Comparison of ENCODE assay signal across 17 mouse cellular contexts in the genomic region with DNA sequence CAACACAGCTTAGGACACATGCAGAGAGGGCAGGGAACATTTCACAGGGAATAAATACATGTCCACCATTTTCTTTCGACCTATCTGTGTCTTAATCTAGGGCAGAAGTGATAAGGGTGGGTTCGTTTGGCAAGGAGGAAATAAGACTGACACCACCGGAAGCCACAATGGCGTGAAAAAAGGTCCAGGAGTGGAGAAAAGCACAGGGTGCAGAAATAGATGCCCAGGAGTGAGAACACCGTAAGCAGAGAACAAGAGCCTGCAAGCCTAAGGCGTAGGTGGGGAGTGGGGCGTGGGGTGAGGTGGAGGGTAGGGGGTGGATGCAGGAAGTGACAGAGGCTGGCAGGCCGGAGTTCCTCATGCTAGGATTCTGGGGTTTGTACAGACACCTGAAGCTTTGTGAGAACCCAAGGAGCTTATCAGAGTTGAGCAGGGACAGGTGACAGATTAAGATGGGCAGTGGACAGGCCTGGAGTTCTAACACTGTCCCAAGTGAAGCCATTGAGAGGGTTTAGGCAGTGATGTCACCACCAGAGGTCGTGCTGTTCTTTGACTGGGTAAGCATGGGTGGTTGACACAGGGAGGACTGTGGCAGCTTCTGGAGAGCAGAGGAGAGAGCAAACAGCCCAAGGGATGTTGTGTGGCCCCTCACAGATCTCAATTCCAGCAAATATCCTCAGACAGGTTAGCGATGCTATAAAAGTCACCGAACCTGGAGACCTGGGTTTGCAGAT. TPM values are rescaled to one million over a fixed set of nuclear protein-coding genes. Genes with fewer than 3 reads are reported as not detected.
DNase-seq lines count a peak whose midpoint lies in the region; ATAC-seq and TF ChIP-seq lines count a peak whose summit lies in the region.
"Had no signal": no experiment of that assay in that cellular context is flagged by ENCODE, and none has a peak within 500 bp of the region (broad histone marks: within the 10 kb centered on the region; RNA-seq: fewer than 3 reads in every experiment).

No protein-coding gene starts in this region.

- H3K9me3 ChIP-seq in midbrain, embryonic 11.5 days (ENCODE audit: control insufficient read depth, low read length): no peaks in the 10 kb centered on the region
- no peaks in the 10 kb centered on the region for H3K9me3 ChIP-seq in midbrain, embryonic 14.5 days (ENCODE audit: control insufficient read depth, low read length)
- no peaks in the 10 kb centered on the region for H3K9me3 ChIP-seq in liver, postnatal 0 days (ENCODE audit: low read length)
- H3K9me3 ChIP-seq in forebrain, embryonic 11.5 days (ENCODE audit: control insufficient read depth, low read length): no peaks in the 10 kb centered on the region

- DNase-seq in midbrain, embryonic 11.5 days (ENCODE audit: low spot score, missing footprints): peak; percentile 83
- no peak for DNase-seq in midbrain, embryonic 14.5 days
- no peak for DNase-seq in liver, postnatal 0 days
- peak; percentile 53 for DNase-seq in thymus, postnatal 4 days
- no peak for DNase-seq in kidney, postnatal 4 days
- DNase-seq in forebrain, embryonic 11.5 days (ENCODE audit: low spot score): no peak
- DNase-seq in ovary, adult 18-20 months (ENCODE audit: low spot score): no peak
- DNase-seq: cerebellum, adult 11 months; retina, postnatal 1 day had no signal

- peak; percentile 44 for TF ChIP-seq CTCF in liver, postnatal 0 days (IDR thresholded peaks at IDR 0.05; ENCODE audit: low read depth)

- 79% methylated on average over 11 of the region's 11 CpGs for WGBS in midbrain, embryonic 11.5 days
- 79% methylated on average over 11 of the region's 11 CpGs for WGBS in midbrain, embryonic 14.5 days
- 32% methylated on average over 11 of the region's 11 CpGs for WGBS in liver, postnatal 0 days (ENCODE audit: insufficient replicate concordance)
- WGBS in forebrain, embryonic 11.5 days: 79% methylated on average over 11 of the region's 11 CpGs

- H3K4me2 ChIP-seq in midbrain, embryonic 11.5 days: no peak overlapping the region
- no peak overlapping the region for H3K4me2 ChIP-seq in midbrain, embryonic 14.5 days (ENCODE audit: low read length)
- H3K4me2 ChIP-seq in liver, postnatal 0 days (ENCODE audit: low read depth, low read length): no peak overlapping the region
- H3K4me2 ChIP-seq in forebrain, embryonic 11.5 days (ENCODE audit: low read depth, low read length, severe bottlenecking): no peak overlapping the region
- H3K4me2 ChIP-seq: heart, embryonic 11.5 days; hindbrain, embryonic 14.5 days had no signal

- no peak overlapping the region for H3K27ac ChIP-seq in midbrain, embryonic 11.5 days (ENCODE audit: low read depth, low read length)
- no peak overlapping the region for H3K27ac ChIP-seq in midbrain, embryonic 14.5 days (replicated peaks; ENCODE audit: low read depth, low read length)
- H3K27ac ChIP-seq in liver, postnatal 0 days (ENCODE audit: low read depth): no peak overlapping the region
- H3K27ac ChIP-seq in forebrain, embryonic 11.5 days (ENCODE audit: low read depth, low read length): no peak overlapping the region
- H3K27ac ChIP-seq: hindbrain, embryonic 14.5 days had no signal

- no peaks in the 10 kb centered on the region for H3K4me1 ChIP-seq in midbrain, embryonic 11.5 days (ENCODE audit: control insufficient read depth, insufficient read depth, low read length)
- no peaks in the 10 kb centered on the region for H3K4me1 ChIP-seq in midbrain, embryonic 14.5 days (ENCODE audit: control insufficient read depth, insufficient read depth, low read length)
- no peaks in the 10 kb centered on the region for H3K4me1 ChIP-seq in liver, postnatal 0 days (ENCODE audit: insufficient read depth)
- H3K4me1 ChIP-seq in forebrain, embryonic 11.5 days (replicated peaks; ENCODE audit: control insufficient read depth, insufficient read depth, low read length): no peaks in the 10 kb centered on the region

- TF ChIP-seq EP300 in liver, postnatal 0 days (IDR thresholded peaks at IDR 0.05; ENCODE audit: low read depth): no peak

- H3K9ac ChIP-seq in midbrain, embryonic 11.5 days (ENCODE audit: low read length): no peak overlapping the region
- H3K9ac ChIP-seq in midbrain, embryonic 14.5 days (replicated peaks; ENCODE audit: low read length): no peak overlapping the region
- H3K9ac ChIP-seq in liver, postnatal 0 days (replicated peaks): no peak overlapping the region
- no peak overlapping the region for H3K9ac ChIP-seq in forebrain, embryonic 11.5 days (ENCODE audit: low read length)
- H3K9ac ChIP-seq: hindbrain, embryonic 14.5 days had no signal

- no peak for ATAC-seq in midbrain, embryonic 11.5 days (ENCODE audit: low FRiP score)
- no peak for ATAC-seq in midbrain, embryonic 14.5 days (ENCODE audit: low FRiP score, low TSS enrichment)
- peak; percentile 64 for ATAC-seq in common myeloid progenitor, adult 5-6 weeks (replicated peaks; ENCODE audit: low read depth, poor library complexity, severe bottlenecking)
- no peak for ATAC-seq in liver, postnatal 0 days
- ATAC-seq in forebrain, embryonic 11.5 days (replicated peaks; ENCODE audit: low FRiP score): no peak

- H3K4me3 ChIP-seq in midbrain, embryonic 11.5 days (ENCODE audit: low read depth, low read length): no peak overlapping the region
- no peak overlapping the region for H3K4me3 ChIP-seq in midbrain, embryonic 14.5 days (replicated peaks; ENCODE audit: low read depth, low read length)
- no peak overlapping the region for H3K4me3 ChIP-seq in liver, postnatal 0 days (ENCODE audit: low read depth, low read length)
- H3K4me3 ChIP-seq in forebrain, embryonic 11.5 days (ENCODE audit: low read depth, low read length): no peak overlapping the region

- no peaks in the 10 kb centered on the region for H3K36me3 ChIP-seq in midbrain, embryonic 11.5 days (ENCODE audit: control insufficient read depth, insufficient read depth, low read length)
- H3K36me3 ChIP-seq in midbrain, embryonic 14.5 days (ENCODE audit: control insufficient read depth, insufficient read depth, low read length): no peaks in the 10 kb centered on the region
- H3K36me3 ChIP-seq in liver, postnatal 0 days (replicated peaks; ENCODE audit: insufficient read depth, low read length): no peaks in the 10 kb centered on the region
- H3K36me3 ChIP-seq in forebrain, embryonic 11.5 days (ENCODE audit: control insufficient read depth, insufficient read depth, low read length): no peaks in the 10 kb centered on the region

- H3K27me3 ChIP-seq in midbrain, embryonic 11.5 days (ENCODE audit: control insufficient read depth, insufficient read depth, low read length): no peaks in the 10 kb centered on the region
- no peaks in the 10 kb centered on the region for H3K27me3 ChIP-seq in midbrain, embryonic 14.5 days (ENCODE audit: control insufficient read depth, insufficient read depth, low read length)
- H3K27me3 ChIP-seq in liver, postnatal 0 days (ENCODE audit: insufficient read depth, low read length): no peaks in the 10 kb centered on the region
- H3K27me3 ChIP-seq in forebrain, embryonic 11.5 days (ENCODE audit: control insufficient read depth, insufficient read depth, low read length): no peaks in the 10 kb centered on the region

RNA-seq across cellular contexts. Expression of a gene that starts 12.0 kb away (rescaled TPM):
- 16.0 and 19.0 TPM in 2 replicates for polyA plus RNA-seq in midbrain, embryonic 11.5 days (2014; fragmentation: Nextera tagmentation; extraction: Ambion mirVana)
- polyA plus RNA-seq in midbrain, embryonic 14.5 days (2014; fragmentation: Nextera tagmentation; extraction: Ambion mirVana): 18.9 and 23.0 TPM in 2 replicates
- total RNA-seq in common myeloid progenitor, adult 5-6 weeks (2017): 21.9 and 29.1 TPM in 2 replicates
- polyA plus RNA-seq in liver, postnatal 0 days (2015; fragmentation: Nextera tagmentation; extraction: Ambion mirVana): 1.5 and 1.9 TPM in 2 replicates
- 19.3 and 19.7 TPM in 2 replicates for polyA plus RNA-seq in forebrain, embryonic 11.5 days (2014; fragmentation: Nextera tagmentation; extraction: Ambion mirVana)

RNA-seq across cellular contexts. Expression of a gene that starts 29.7 kb away (rescaled TPM):
- not detected in 2 replicates for polyA plus RNA-seq in midbrain, embryonic 11.5 days (2014; fragmentation: Nextera tagmentation; extraction: Ambion mirVana)
- polyA plus RNA-seq in midbrain, embryonic 14.5 days (2014; fragmentation: Nextera tagmentation; extraction: Ambion mirVana): not detected in 2 replicates
- total RNA-seq in common myeloid progenitor, adult 5-6 weeks (2017): not detected in 2 replicates
- polyA plus RNA-seq in liver, postnatal 0 days (2015; fragmentation: Nextera tagmentation; extraction: Ambion mirVana): not detected in 2 replicates
- polyA plus RNA-seq in forebrain, embryonic 11.5 days (2014; fragmentation: Nextera tagmentation; extraction: Ambion mirVana): not detected in 2 replicates
- total RNA-seq: adrenal gland, postnatal 10 days; left cerebral cortex, postnatal 25 days had no signal
- polyA plus RNA-seq: frontal cortex, adult 2 months; heart, embryonic 11.5 days; hindbrain, embryonic 14.5 days; large intestine, adult 2 months; lung, embryonic 16.5 days had no signal

Comparison
In these comparisons a context has a peak if more than half of its experiments do, and no peak if none do; other contexts are left out.
1. DNase-seq: peak in midbrain, embryonic 11.5 days (single experiment) and thymus, postnatal 4 days (single experiment); none in midbrain, embryonic 14.5 days (single experiment), liver, postnatal 0 days (single experiment), kidney, postnatal 4 days (0 of 2), forebrain, embryonic 11.5 days (single experiment) and ovary, adult 18-20 months (single experiment).